Mouse (Mus musculus) E14TG2a.4 (cell line): Measurements from ENCODE around the gene Lbh.

ENCODE experiments used
- H3K27me3 ChIP-seq: 2 replicates; pipeline ENCODE4 v1.6.1; 2014; ENCODE audit warnings: low read length, control low read depth; ENCODE audit not compliant: insufficient read depth
- H3K36me3 ChIP-seq: 2 replicates; pipeline ENCODE4 v1.6.1; 2014; ENCODE audit warnings: low read length, control low read depth; ENCODE audit not compliant: insufficient read depth
- H3K4me1 ChIP-seq: replicated peaks from 2 replicates; pipeline ENCODE4 v1.6.1; 2014; ENCODE audit warnings: low read depth, low read length, control low read depth
- H3K4me3 ChIP-seq: replicated peaks from 2 replicates; pipeline ENCODE4 v1.5.1; 2014; ENCODE audit warnings: mild to moderate bottlenecking, low read length
- H3K9me3 ChIP-seq: 2 replicates; pipeline ENCODE4 v1.6.1; 2014; ENCODE audit warnings: low read length, control low read depth
- CTCF ChIP-seq: conservative IDR thresholded peaks from 2 replicates; pipeline ENCODE4 v1.5.1; 2014; ENCODE audit warnings: low read length
- NANOG ChIP-seq: IDR thresholded peaks from 2 replicates; pipeline ENCODE4 v1.6.1; 2014; ENCODE audit warnings: borderline replicate concordance, low read length, mixed read lengths
- POU5F1 ChIP-seq: IDR thresholded peaks from 2 replicates; pipeline ENCODE4 v1.6.1; 2014; ENCODE audit warnings: low read length, borderline replicate concordance

The Lbh gene

GRCm38 (mm10) chr17:72976258-72977231 lies 58.4 kb downstream of the Lbh start:
- H3K4me3 ChIP-seq, result no peak overlapping the region
- no peaks in the 10 kb centered on the region for H3K27me3 ChIP-seq
- no peaks in the 10 kb centered on the region for H3K9me3 ChIP-seq
- H3K36me3 ChIP-seq, result no peaks in the 10 kb centered on the region
- TF ChIP-seq POU5F1 (no peak), CTCF (no peak), NANOG (no peak)
- H3K4me1 ChIP-seq, result no peaks in the 10 kb centered on the region

GRCm38 (mm10) chr17:72977616-72978015 lies 59.5 kb downstream of the Lbh start:
- Histone ChIP-seq H3K36me3 (no peaks in the 10 kb centered on the region), H3K4me1 (no peaks in the 10 kb centered on the region), H3K9me3 (no peaks in the 10 kb centered on the region), H3K27me3 (no peaks in the 10 kb centered on the region), H3K4me3 (no peak overlapping the region)
- no peak for TF ChIP-seq NANOG
- TF ChIP-seq POU5F1, result no peak
- TF ChIP-seq CTCF, result no peak

GRCm38 (mm10) chr17:72982156-72982555 lies 64.1 kb downstream of the Lbh start:
- Histone ChIP-seq H3K4me3 (no peak overlapping the region), H3K4me1 (no peaks in the 10 kb centered on the region)
- no peak for TF ChIP-seq POU5F1
- TF ChIP-seq CTCF, result no peak
- no peak for TF ChIP-seq NANOG

GRCm38 (mm10) chr17:72983471-72983870 lies 65.4 kb downstream of the Lbh start:
- Histone ChIP-seq H3K4me1 (no peaks in the 10 kb centered on the region), H3K36me3 (no peaks in the 10 kb centered on the region), H3K4me3 (no peak overlapping the region), H3K9me3 (no peaks in the 10 kb centered on the region), H3K27me3 (no peaks in the 10 kb centered on the region)
- TF ChIP-seq POU5F1 (no peak), CTCF (no peak), NANOG (no peak)

More at GRCm38 (mm10) chr17:72982156-72982555, 64.1 kb downstream of the Lbh start:
- no peaks in the 10 kb centered on the region for H3K9me3 ChIP-seq
- H3K27me3 ChIP-seq, result no peaks in the 10 kb centered on the region
- no peaks in the 10 kb centered on the region for H3K36me3 ChIP-seq

GRCm38 (mm10) chr17:72989025-72989424 lies 70.9 kb downstream of the Lbh start:
- Histone ChIP-seq H3K27me3 (0 out of 2 replicates have a peak, but pooled peaks cover 3% of the 10 kb centered on the region), H3K36me3 (no peaks in the 10 kb centered on the region), H3K4me1 (no peaks in the 10 kb centered on the region), H3K9me3 (no peaks in the 10 kb centered on the region), H3K4me3 (no peak overlapping the region)
- no peak for TF ChIP-seq CTCF
- no peak for TF ChIP-seq POU5F1
- TF ChIP-seq NANOG, result no peak
